8 mouse cellular contexts compared by ENCODE assay signal in the genomic region with DNA sequence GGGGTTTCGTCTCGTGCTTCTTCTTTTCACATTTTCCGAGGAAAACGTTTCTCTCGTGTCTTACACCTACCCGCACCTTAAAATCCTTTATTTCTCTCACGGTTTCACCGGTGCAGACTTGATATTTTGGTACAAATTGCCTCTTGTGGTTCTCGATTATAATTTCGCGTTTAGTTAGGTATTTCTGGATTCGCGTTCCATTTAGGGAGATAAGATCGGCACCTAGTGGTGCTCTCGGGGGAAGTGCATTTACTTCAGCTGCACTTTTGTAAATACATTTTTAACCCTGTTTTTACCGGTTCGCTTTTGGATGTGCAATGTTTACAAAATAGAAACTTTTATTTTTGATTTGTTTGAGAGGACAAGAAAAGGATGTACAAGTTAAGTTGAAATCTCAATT. TPM values are rescaled to one million over a fixed set of nuclear protein-coding genes. Genes with fewer than 3 reads are reported as not detected.
DNase-seq lines count a peak whose midpoint lies in the region; ATAC-seq and TF ChIP-seq lines count a peak whose summit lies in the region.

No protein-coding gene starts in this region.

- H3K27ac ChIP-seq in cerebellum, adult 2 months (ENCODE audit: insufficient read depth, low read length), result peak overlapping the region; percentile 76; the same call in 1 of the 2 replicates
- peak overlapping the region; percentile 99 for H3K27ac ChIP-seq in forebrain, embryonic 15.5 days (replicated peaks)
- peak overlapping the region; percentile 81 for H3K27ac ChIP-seq in macrophage

- peaks cover 48% of the 10 kb centered on the region for H3K79me2 ChIP-seq in macrophage (ENCODE audit: inconsistent target)

- peaks cover 3% of the 10 kb centered on the region; the same call in 1 of the 2 replicates for H3K4me1 ChIP-seq in cerebellum, adult 2 months (ENCODE audit: control insufficient read depth, insufficient read depth, low read length)
- H3K4me1 ChIP-seq in E14TG2a.4 (replicated peaks; ENCODE audit: low read depth, low read length), result peaks cover 26% of the 10 kb centered on the region
- H3K4me1 ChIP-seq in forebrain, embryonic 15.5 days, result peaks cover 9% of the 10 kb centered on the region

- intact Hi-C loops in left cerebral cortex, postnatal 25 days (cut with DNase I), result loop anchor here (2.0 kb wide), 1 partner anchor 32 kb away; no protein-coding TSS in a partner anchor

- DNase-seq in cerebellum, adult 2 months, result no peak
- DNase-seq in cerebellum, adult 18-20 months, result no peak
- no peak for DNase-seq in ovary, postnatal 36 days (ENCODE audit: low spot score)
- no peak for DNase-seq in left cerebral cortex, postnatal 25 days (ENCODE audit: low spot score in 2 of 2)
- DNase-seq in ovary, adult 18-20 months (ENCODE audit: low spot score), result no peak

- peak overlapping the region; percentile 31 for H3K4me2 ChIP-seq in forebrain, embryonic 15.5 days (replicated peaks)

- TF ChIP-seq CTCF in cerebellum, adult 2 months (IDR thresholded peaks at IDR 0.05; ENCODE audit: borderline replicate concordance, insufficient read depth, low read depth, low read length), result no peak
- TF ChIP-seq CTCF in E14TG2a.4 (conservative IDR thresholded peaks at IDR 0.05; ENCODE audit: low read length), result 0 out of 2 replicates have a peak, but pooled peaks have one; percentile 5

- peaks cover 55% of the 10 kb centered on the region for H3K9me3 ChIP-seq in E14TG2a.4 (ENCODE audit: low read length)
- no peaks in the 10 kb centered on the region for H3K9me3 ChIP-seq in forebrain, embryonic 15.5 days

- 2% methylated on average over 17 of the region's 17 CpGs for WGBS in cerebellum, adult 2 months
- WGBS in forebrain, embryonic 15.5 days, result 1% methylated on average over 17 of the region's 17 CpGs
- WGBS in macrophage (ENCODE audit: missing documents), result 4% methylated on average over 17 of the region's 17 CpGs

- ATAC-seq in forebrain, embryonic 15.5 days (replicated peaks), result no peak

- H3K4me3 ChIP-seq in cerebellum, adult 2 months (replicated peaks; ENCODE audit: insufficient read depth, low read depth, low read length), result peak overlapping the region; percentile 65
- peak overlapping the region; percentile 74 for H3K4me3 ChIP-seq in E14TG2a.4 (replicated peaks; ENCODE audit: low read length)
- peak overlapping the region; percentile 74 for H3K4me3 ChIP-seq in forebrain, embryonic 15.5 days
- peak overlapping the region; percentile 54 for H3K4me3 ChIP-seq in macrophage (ENCODE audit: inconsistent target)

- H3K36me3 ChIP-seq in E14TG2a.4 (ENCODE audit: insufficient read depth, low read length) (peaks cover 6% of the 10 kb centered on the region; the same call in 1 of the 2 replicates), macrophage (ENCODE audit: inconsistent target) (no peaks in the 10 kb centered on the region; the same call in 1 of the 2 replicates)
- H3K36me3 ChIP-seq in forebrain, embryonic 15.5 days, result peaks cover 7% of the 10 kb centered on the region

- no peaks in the 10 kb centered on the region for H3K27me3 ChIP-seq in cerebellum, adult 2 months (ENCODE audit: control insufficient read depth, insufficient read depth, low read length)
- H3K27me3 ChIP-seq in E14TG2a.4 (ENCODE audit: insufficient read depth, low read length), result no peaks in the 10 kb centered on the region
- H3K27me3 ChIP-seq in forebrain, embryonic 15.5 days, result no peaks in the 10 kb centered on the region

- no peak for TF ChIP-seq POLR2A in cerebellum, adult 2 months (IDR thresholded peaks at IDR 0.05; ENCODE audit: borderline replicate concordance, insufficient read depth, low read length)

- H3K9ac ChIP-seq in forebrain, embryonic 15.5 days (replicated peaks), result peak overlapping the region; percentile 70; the same call in 1 of the 2 replicates

RNA-seq across cellular contexts. Expression of gene Atf7ip, which starts 13.3 kb away (rescaled TPM):
- 70.5 and 83.0 TPM in 2 replicates for polyA plus RNA-seq in cerebellum, adult 2 months (2012; rRNA removed)
- 45.6 and 46.9 TPM in 2 replicates for polyA plus RNA-seq in forebrain, embryonic 15.5 days (2015; fragmentation: Nextera tagmentation; extraction: Ambion mirVana)
- total RNA-seq in macrophage (2018; cell fraction: chromatin; rRNA removed), result 100 to 1,000 TPM in 18 of 26 experiments, 10 to 100 TPM in 8; 42.6 to 322 (median 177) TPM
- 10 to 100 TPM in 25 of 26 experiments, 1 to 10 TPM in 1; 4.6 to 80.8 (median 41.8) TPM for total RNA-seq in macrophage (2018; cell fraction: cytosol; rRNA removed)
- total RNA-seq in macrophage (2018; cell fraction: nucleus; rRNA removed), result 100 to 1,000 TPM in 12 of 26 experiments, 10 to 100 TPM in 14; 27.4 to 183 (median 95.2) TPM
- 12.0 to 34.6 TPM (median 17.1 TPM) in 3 replicates for polyA plus RNA-seq in macrophage (2018)
- 100 to 1,000 TPM; 108 to 125 TPM for total RNA-seq in left cerebral cortex, postnatal 25 days (2021)
